Mouse (Mus musculus) CD4-positive, CD25-positive, alpha-beta regulatory T cell (primary cell): ENCODE data around the gene Ccdc63. TPM values are rescaled to one million over a fixed set of nuclear protein-coding genes. Genes with fewer than 3 reads are reported as not detected.

ENCODE experiments used
- polyA plus RNA-seq: library from polyadenylated mRNA; unstranded; fragments of 100-300 nt; shearing (Covaris generic); gene quantifications from one replicate; pipeline ENCODE4 v1.2.1, GENCODE M21; 2017

Ccdc63 gene
- 0.24 TPM for polyA plus RNA-seq

DNA sequence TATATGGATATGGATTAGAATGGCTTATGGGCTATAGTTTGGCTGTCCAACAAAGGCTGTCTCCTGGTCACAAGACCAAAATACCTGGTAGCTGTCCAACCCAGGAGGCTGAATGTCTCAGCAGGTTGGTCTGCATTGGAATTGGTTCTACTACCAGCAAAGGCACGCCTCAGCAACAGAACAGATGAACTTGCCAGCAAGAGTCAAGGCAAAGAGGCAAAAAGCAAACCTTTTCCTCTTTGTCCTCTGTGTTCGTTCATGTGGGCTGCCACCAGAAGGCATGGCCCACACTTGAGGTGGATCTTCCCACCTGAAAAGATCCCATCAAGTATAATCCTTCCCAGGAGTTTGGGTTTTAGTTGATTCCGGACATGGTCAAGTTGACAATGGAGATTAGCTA is at the start of gene Ccdc63:
Gene Ccdc63 (minus strand): TSS at position 101 of the 400 bp plus-strand sequence.

GRCm38 (mm10) chr5:122157827-122158381 is 17.3 kb upstream of the Ccdc63 start, which contains the start of gene Ppp1cc:
Gene Ppp1cc, plus strand, starts transcription at chr5:122158278.

Other genes starting within 250 kb of the Ccdc63 start
- gene Cux2, start 90.7 kb downstream of the Ccdc63 start, polyA plus RNA-seq: 0.22 TPM
- gene Myl2, start 39.9 kb downstream of the Ccdc63 start, polyA plus RNA-seq: not detected
- gene Ppp1cc, start 17.5 kb upstream of the Ccdc63 start, polyA plus RNA-seq: 382 TPM
- gene Hvcn1, start 66.0 kb upstream of the Ccdc63 start, polyA plus RNA-seq: 118 TPM
- gene Tctn1, start 123.6 kb upstream of the Ccdc63 start, polyA plus RNA-seq: 1.3 TPM
- 53.5 TPM for gene Pptc7, start 143.5 kb upstream of the Ccdc63 start, polyA plus RNA-seq
- gene Rad9b, start 213.4 kb upstream of the Ccdc63 start, polyA plus RNA-seq: 7.1 TPM
- gene Vps29, start 213.5 kb upstream of the Ccdc63 start, polyA plus RNA-seq: 135 TPM
- gene Gpn3, start 231.1 kb upstream of the Ccdc63 start, polyA plus RNA-seq: 79.9 TPM
- 18.8 TPM for gene Fam216a, start 231.5 kb upstream of the Ccdc63 start, polyA plus RNA-seq